Comparison of ENCODE assay signal across 24 mouse cellular contexts in the genomic region with DNA sequence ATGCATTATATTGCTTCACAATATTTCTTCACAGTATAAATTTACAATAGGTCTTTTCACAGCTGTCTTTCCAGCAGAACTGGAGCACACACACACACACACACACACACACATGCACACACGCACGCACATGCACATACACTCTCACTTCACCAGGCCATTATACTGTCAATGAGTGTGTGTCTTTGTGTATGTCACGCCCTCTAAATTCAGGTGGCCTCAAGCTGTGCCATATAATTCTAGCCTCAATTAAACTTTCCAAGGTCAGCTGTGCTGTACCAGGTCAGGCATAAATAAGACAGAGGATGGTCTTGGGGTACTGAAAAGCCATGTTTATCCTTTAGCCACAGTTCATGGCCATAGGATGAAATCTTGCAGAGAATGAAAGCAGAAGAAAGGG.
A peak's percentile ranks its signal among the peaks of the same experiment; 100 is the strongest.
DNase-seq lines count a peak whose midpoint lies in the region; ATAC-seq and TF ChIP-seq lines count a peak whose summit lies in the region.
"Had no signal": no experiment of that assay in that cellular context is flagged by ENCODE, and none has a peak within 500 bp of the region (broad histone marks: within the 10 kb centered on the region; RNA-seq: fewer than 3 reads in every experiment).

No protein-coding gene starts in this region.

- no peak overlapping the region for H3K4me2 ChIP-seq in hindbrain, embryonic 11.5 days (replicated peaks; ENCODE audit: low read depth, low read length)
- H3K4me2 ChIP-seq in hindbrain, embryonic 12.5 days (replicated peaks), result no peak overlapping the region
- no peak overlapping the region for H3K4me2 ChIP-seq in stomach, postnatal 0 days (replicated peaks; ENCODE audit: low read depth)
- H3K4me2 ChIP-seq: embryonic facial prominence, embryonic 13.5 days; heart, embryonic 13.5 days; limb, embryonic 15.5 days; liver, embryonic 13.5 days had no signal

- no peaks in the 10 kb centered on the region for H3K36me3 ChIP-seq in hindbrain, embryonic 11.5 days (ENCODE audit: control insufficient read depth, insufficient read depth, low read length)
- H3K36me3 ChIP-seq in hindbrain, embryonic 12.5 days, result no peaks in the 10 kb centered on the region
- no peaks in the 10 kb centered on the region for H3K36me3 ChIP-seq in limb, embryonic 10.5 days
- H3K36me3 ChIP-seq in stomach, postnatal 0 days (ENCODE audit: control insufficient read depth, insufficient read depth, low read length), result no peaks in the 10 kb centered on the region
- H3K36me3 ChIP-seq: embryonic facial prominence, embryonic 13.5 days; heart, embryonic 13.5 days; limb, embryonic 15.5 days; liver, embryonic 13.5 days; midbrain, embryonic 10.5 days had no signal

- H3K4me1 ChIP-seq in hindbrain, embryonic 11.5 days (replicated peaks; ENCODE audit: control insufficient read depth, insufficient read depth, low read length), result no peaks in the 10 kb centered on the region
- H3K4me1 ChIP-seq in hindbrain, embryonic 12.5 days, result no peaks in the 10 kb centered on the region
- H3K4me1 ChIP-seq in limb, embryonic 10.5 days, result peaks cover 18% of the 10 kb centered on the region
- no peaks in the 10 kb centered on the region for H3K4me1 ChIP-seq in stomach, postnatal 0 days (replicated peaks; ENCODE audit: control insufficient read depth, insufficient read depth)
- H3K4me1 ChIP-seq: embryonic facial prominence, embryonic 13.5 days; heart, embryonic 13.5 days; limb, embryonic 15.5 days; liver, embryonic 13.5 days had no signal

- DNase-seq in hindbrain, embryonic 11.5 days (ENCODE audit: low spot score), result peak; percentile 26
- DNase-seq in embryo, embryonic 10.5 days (ENCODE audit: low spot score), result peak; percentile 59
- peak; percentile 55 for DNase-seq in limb, embryonic 10.5 days (ENCODE audit: low spot score)
- peak; percentile 27 for DNase-seq in retina, embryonic 14.5 days (ENCODE audit: low spot score)
- DNase-seq in stomach, postnatal 0 days (ENCODE audit: low spot score), result no peak
- DNase-seq in cerebellum, adult 9-11 months, result no peak
- DNase-seq in kidney, postnatal 14 days, result no peak
- DNase-seq: adrenal gland, adult 8-10 months; cerebellum, adult 8-10 months; forebrain, postnatal 0 days; gastrocnemius, postnatal 10 days; heart, postnatal 10 days; kidney, adult 11 months; kidney, postnatal 36 days; liver, embryonic 13.5 days; lung, adult 18-20 months; thymus, postnatal 4 days had no signal

- no peak for TF ChIP-seq EP300 in stomach, postnatal 0 days (optimal IDR thresholded peaks at IDR 0.05)

- no peak for TF ChIP-seq CTCF in stomach, postnatal 0 days (IDR thresholded peaks at IDR 0.05; ENCODE audit: low read depth)

- H3K27ac ChIP-seq in hindbrain, embryonic 11.5 days (ENCODE audit: low read depth, low read length), result no peak overlapping the region
- H3K27ac ChIP-seq in hindbrain, embryonic 12.5 days, result no peak overlapping the region
- H3K27ac ChIP-seq in limb, embryonic 10.5 days, result no peak overlapping the region
- H3K27ac ChIP-seq in stomach, postnatal 0 days (replicated peaks), result no peak overlapping the region
- H3K27ac ChIP-seq: embryonic facial prominence, embryonic 13.5 days; heart, embryonic 13.5 days; limb, embryonic 15.5 days; liver, embryonic 13.5 days; midbrain, embryonic 10.5 days had no signal

- 59% methylated on average over 3 of the region's 3 CpGs for WGBS in hindbrain, embryonic 11.5 days
- WGBS in hindbrain, embryonic 12.5 days, result 49% methylated on average over 3 of the region's 3 CpGs
- WGBS in limb, embryonic 10.5 days, result 33% methylated on average over 3 of the region's 3 CpGs
- 89% methylated on average over 3 of the region's 3 CpGs for WGBS in stomach, postnatal 0 days

- no peak for ATAC-seq in hindbrain, embryonic 11.5 days (ENCODE audit: low FRiP score)
- no peak for ATAC-seq in hindbrain, embryonic 12.5 days (ENCODE audit: low FRiP score)
- no peak for ATAC-seq in stomach, postnatal 0 days (ENCODE audit: low FRiP score, low TSS enrichment)
- ATAC-seq: forebrain, postnatal 0 days; lung, postnatal 0 days; midbrain, embryonic 16.5 days had no signal

- H3K4me3 ChIP-seq in hindbrain, embryonic 11.5 days (ENCODE audit: low read depth, low read length), result no peak overlapping the region
- no peak overlapping the region for H3K4me3 ChIP-seq in hindbrain, embryonic 12.5 days
- H3K4me3 ChIP-seq in limb, embryonic 10.5 days, result no peak overlapping the region
- H3K4me3 ChIP-seq in stomach, postnatal 0 days (ENCODE audit: low read depth, low read length), result no peak overlapping the region
- H3K4me3 ChIP-seq: embryonic facial prominence, embryonic 13.5 days; heart, embryonic 13.5 days; limb, embryonic 15.5 days; liver, embryonic 13.5 days; midbrain, embryonic 10.5 days had no signal

- no peak overlapping the region for H3K9ac ChIP-seq in hindbrain, embryonic 11.5 days (ENCODE audit: low read depth, low read length)
- no peak overlapping the region for H3K9ac ChIP-seq in hindbrain, embryonic 12.5 days
- no peak overlapping the region for H3K9ac ChIP-seq in stomach, postnatal 0 days (ENCODE audit: low read length)
- H3K9ac ChIP-seq: embryonic facial prominence, embryonic 13.5 days; forebrain, postnatal 0 days; heart, embryonic 13.5 days; limb, embryonic 15.5 days; liver, embryonic 13.5 days had no signal

- H3K27me3 ChIP-seq in hindbrain, embryonic 11.5 days (ENCODE audit: control insufficient read depth, insufficient read depth, low read length), result no peaks in the 10 kb centered on the region
- no peaks in the 10 kb centered on the region for H3K27me3 ChIP-seq in hindbrain, embryonic 12.5 days
- no peaks in the 10 kb centered on the region for H3K27me3 ChIP-seq in limb, embryonic 10.5 days (ENCODE audit: low read depth, poor library complexity, severe bottlenecking)
- no peaks in the 10 kb centered on the region for H3K27me3 ChIP-seq in stomach, postnatal 0 days (ENCODE audit: control insufficient read depth, insufficient read depth, low read length)
- H3K27me3 ChIP-seq: embryonic facial prominence, embryonic 13.5 days; heart, embryonic 13.5 days; limb, embryonic 15.5 days; liver, embryonic 13.5 days had no signal

- H3K9me3 ChIP-seq in hindbrain, embryonic 11.5 days (ENCODE audit: control insufficient read depth, low read length), result no peaks in the 10 kb centered on the region
- no peaks in the 10 kb centered on the region; the same call in 1 of the 2 replicates for H3K9me3 ChIP-seq in hindbrain, embryonic 12.5 days (replicated peaks)
- no peaks in the 10 kb centered on the region for H3K9me3 ChIP-seq in limb, embryonic 10.5 days (replicated peaks)
- no peaks in the 10 kb centered on the region for H3K9me3 ChIP-seq in stomach, postnatal 0 days (ENCODE audit: control insufficient read depth, low read length)
- H3K9me3 ChIP-seq: embryonic facial prominence, embryonic 13.5 days; heart, embryonic 13.5 days; limb, embryonic 15.5 days; liver, embryonic 13.5 days; midbrain, embryonic 10.5 days had no signal

Comparison
In these comparisons a context has a peak if more than half of its experiments do, and no peak if none do; other contexts are left out.
1. DNase-seq: peak in hindbrain, embryonic 11.5 days (single experiment), embryo, embryonic 10.5 days (single experiment), limb, embryonic 10.5 days (single experiment) and retina, embryonic 14.5 days (single experiment); none in stomach, postnatal 0 days (single experiment), cerebellum, adult 9-11 months (single experiment) and kidney, postnatal 14 days (single experiment).